Mouse (Mus musculus) forebrain, embryonic 11.5 days (tissue): ENCODE measurements around the gene Obscn. TPM values are rescaled to one million over a fixed set of nuclear protein-coding genes. Genes with fewer than 3 reads are reported as not detected.

Experiments used
- ATAC-seq: fragments of 200-750 bp; cut with Nextera tagmentation; replicated peaks from 2 replicates; pipeline ENCODE4 v1.8.0; 2017; ENCODE audit warnings: moderate TSS enrichment; ENCODE audit not compliant: low FRiP score
- DNase-seq: peaks from one replicate; pipeline ENCODE4 v3.0.0-alpha.2; 2017; ENCODE audit warnings: low spot score
- H3K27ac ChIP-seq: fragments of 300-500 bp; sonication (generic); 2 replicates; pipeline ENCODE4 v1.5.1; 2014; ENCODE audit warnings: low read depth, low read length
- H3K27me3 ChIP-seq: fragments of 300-500 bp; sonication (generic); 2 replicates; pipeline ENCODE4 v1.6.1; 2014; ENCODE audit warnings: mild to moderate bottlenecking, low read length, mixed read lengths; ENCODE audit not compliant: control insufficient read depth, insufficient read depth
- H3K36me3 ChIP-seq: fragments of 300-500 bp; sonication (generic); 2 replicates; pipeline ENCODE4 v1.6.1; 2014; ENCODE audit warnings: mild to moderate bottlenecking, low read length, moderate library complexity, mixed read lengths; ENCODE audit not compliant: control insufficient read depth, insufficient read depth
- H3K4me1 ChIP-seq: fragments of 300-500 bp; sonication (generic); replicated peaks from 2 replicates; pipeline ENCODE4 v1.6.1; 2014; ENCODE audit warnings: low read length, mixed read lengths; ENCODE audit not compliant: control insufficient read depth, insufficient read depth
- H3K4me2 ChIP-seq: fragments of 300-500 bp; sonication (generic); 2 replicates; pipeline ENCODE4 v1.6.1; 2014; ENCODE audit warnings: low read depth, mild to moderate bottlenecking, low read length, moderate library complexity, mixed read lengths; ENCODE audit not compliant: severe bottlenecking
- H3K4me3 ChIP-seq: fragments of 300-500 bp; sonication (generic); 2 replicates; pipeline ENCODE4 v1.5.1; 2014; ENCODE audit warnings: low read depth, low read length
- H3K9ac ChIP-seq: fragments of 300-500 bp; sonication (generic); 2 replicates; pipeline ENCODE4 v1.6.1; 2014; ENCODE audit warnings: low read length
- H3K9me3 ChIP-seq: fragments of 300-500 bp; sonication (generic); 2 replicates; pipeline ENCODE4 v1.6.1; 2016; ENCODE audit warnings: low read length, mixed read lengths; ENCODE audit not compliant: control insufficient read depth
- WGBS: fragments of 180-500 bp; shearing (Covaris S2); extraction: QIAGEN DNeasy Blood & Tissue Kit; methylation state at CpG from one replicate; pipeline ENCODE4 v1.1.7; 2014; 5-methylcytosine and 5-hydroxymethylcytosine counted together
- polyA plus RNA-seq: library from polyadenylated mRNA; unstranded; fragments of >200 nt; fragmentation: Nextera tagmentation; extraction: Ambion mirVana; gene quantifications from 2 replicates; pipeline ENCODE4 v1.2.1, GENCODE M21; 2014

Obscn gene
- polyA plus RNA-seq, 1 experiment from 2014 or later, result 0.04 TPM

GRCm38 (mm10) chr11:59169807-59170206 lies 33.6 kb upstream of the Obscn start:
- Histone ChIP-seq H3K9ac (no peak overlapping the region), H3K4me3 (no peak overlapping the region), H3K36me3 (no peaks in the 10 kb centered on the region), H3K4me1 (no peaks in the 10 kb centered on the region), H3K4me2 (no peak overlapping the region), H3K27ac (no peak overlapping the region), H3K9me3 (no peaks in the 10 kb centered on the region), H3K27me3 (no peaks in the 10 kb centered on the region; the same call in 1 of the 2 replicates)
- 76% methylated on average over 3 of the region's 3 CpGs for WGBS
- ATAC-seq, result no peak
- no peak for DNase-seq

GRCm38 (mm10) chr11:59165616-59166241 lies 29.5 kb upstream of the Obscn start:
- Histone ChIP-seq H3K36me3 (no peaks in the 10 kb centered on the region), H3K27me3 (no peaks in the 10 kb centered on the region), H3K9ac (no peak overlapping the region), H3K9me3 (no peaks in the 10 kb centered on the region), H3K4me3 (no peak overlapping the region), H3K4me2 (no peak overlapping the region), H3K4me1 (peaks cover 2% of the 10 kb centered on the region; the same call in 1 of the 2 replicates), H3K27ac (no peak overlapping the region)
- DNase-seq (no peak), ATAC-seq (no peak)
- 49% methylated on average over 2 of the region's 2 CpGs for WGBS

GRCm38 (mm10) chr11:59164384-59164783 lies 28.2 kb upstream of the Obscn start:
- peak overlapping the region; percentile 74; the same call in 1 of the 2 replicates for H3K4me3 ChIP-seq
- DNase-seq, result no peak
- H3K9ac ChIP-seq, result peak overlapping the region; percentile 96
- H3K4me1 ChIP-seq, result peaks cover 2% of the 10 kb centered on the region; the same call in 1 of the 2 replicates
- no peaks in the 10 kb centered on the region for H3K9me3 ChIP-seq
- H3K4me2 ChIP-seq, result peak overlapping the region; percentile 76; the same call in 1 of the 2 replicates
- no peak for ATAC-seq
- no peaks in the 10 kb centered on the region for H3K36me3 ChIP-seq
- H3K27me3 ChIP-seq, result no peaks in the 10 kb centered on the region
- 83% methylated on average over 9 of the region's 9 CpGs for WGBS
- peak overlapping the region; percentile 97; the same call in 1 of the 2 replicates for H3K27ac ChIP-seq

GRCm38 (mm10) chr11:59163255-59164236 lies 27.3 kb upstream of the Obscn start, which contains the start of gene Iba57:
Gene Iba57 (minus strand): TSS chr11:59163739.
- peak within 1 kb of the TSS; percentile 74 for H3K4me3 ChIP-seq
- H3K27ac ChIP-seq, result peak within 1 kb of the TSS; percentile 97
- peaks cover 2% of the 10 kb centered on the region; the same call in 1 of the 2 replicates for H3K4me1 ChIP-seq
- no peaks in the 10 kb centered on the region for H3K9me3 ChIP-seq
- no peaks in the 10 kb centered on the region for H3K36me3 ChIP-seq
- no peaks in the 10 kb centered on the region for H3K27me3 ChIP-seq
- peak; percentile 99 for ATAC-seq
- 3% methylated on average over 66 of the region's 68 CpGs for WGBS
- peak within 1 kb of the TSS; percentile 76 for H3K4me2 ChIP-seq
- H3K9ac ChIP-seq, result peak within 1 kb of the TSS; percentile 96
- peak; percentile 98 for DNase-seq

- DNase-seq, result no peak
- H3K27ac ChIP-seq, result no peak overlapping the region
- ATAC-seq, result no peak; the same call in 1 of the 2 replicates
Observed at GRCm38 (mm10) chr11:59162443-59163254, 26.4 kb upstream of the Obscn start.

GRCm38 (mm10) chr11:59161398-59161797 lies 25.2 kb upstream of the Obscn start:
- no peaks in the 10 kb centered on the region for H3K9me3 ChIP-seq
- H3K27ac ChIP-seq, result no peak overlapping the region
- H3K9ac ChIP-seq, result no peak overlapping the region
- H3K36me3 ChIP-seq, result no peaks in the 10 kb centered on the region
- H3K4me1 ChIP-seq, result peaks cover 2% of the 10 kb centered on the region; the same call in 1 of the 2 replicates
- 82% methylated on average over 5 of the region's 5 CpGs for WGBS
- H3K4me2 ChIP-seq, result no peak overlapping the region
- ATAC-seq (no peak), DNase-seq (no peak)
- H3K4me3 ChIP-seq, result no peak overlapping the region
- no peaks in the 10 kb centered on the region for H3K27me3 ChIP-seq

More at GRCm38 (mm10) chr11:59162443-59163254, 26.4 kb upstream of the Obscn start:
- peaks cover 2% of the 10 kb centered on the region; the same call in 1 of the 2 replicates for H3K4me1 ChIP-seq
- H3K9me3 ChIP-seq, result no peaks in the 10 kb centered on the region
- H3K4me3 ChIP-seq, result peak overlapping the region; percentile 74
- peak overlapping the region; percentile 54 for H3K9ac ChIP-seq
- no peaks in the 10 kb centered on the region for H3K36me3 ChIP-seq
- H3K27me3 ChIP-seq, result no peaks in the 10 kb centered on the region
- peak overlapping the region; percentile 48 for H3K4me2 ChIP-seq
- 59% methylated on average over 9 of the region's 9 CpGs for WGBS

- Histone ChIP-seq H3K9ac (no peak overlapping the region), H3K4me1 (peaks cover 2% of the 10 kb centered on the region; the same call in 1 of the 2 replicates), H3K36me3 (no peaks in the 10 kb centered on the region), H3K27me3 (no peaks in the 10 kb centered on the region), H3K9me3 (no peaks in the 10 kb centered on the region), H3K27ac (no peak overlapping the region), H3K4me2 (no peak overlapping the region), H3K4me3 (no peak overlapping the region)
- no peak for ATAC-seq
- 92% methylated on average over 4 of the region's 4 CpGs for WGBS
- no peak for DNase-seq
Observed at GRCm38 (mm10) chr11:59159558-59159957, 23.4 kb upstream of the Obscn start.

- Histone ChIP-seq H3K4me1 (peaks cover 2% of the 10 kb centered on the region; the same call in 1 of the 2 replicates), H3K27ac (no peak overlapping the region), H3K36me3 (no peaks in the 10 kb centered on the region), H3K4me2 (no peak overlapping the region), H3K9me3 (no peaks in the 10 kb centered on the region), H3K27me3 (no peaks in the 10 kb centered on the region), H3K4me3 (no peak overlapping the region), H3K9ac (no peak overlapping the region)
- ATAC-seq, result no peak
- 91% methylated on average over 13 of the region's 13 CpGs for WGBS
- DNase-seq, result peak; percentile 44
Observed at GRCm38 (mm10) chr11:59159099-59159498, 22.9 kb upstream of the Obscn start.
